In genomic region chr2:4156511-4156910, GRCm38 (mm10) we compare ENCODE assay signal across 24 mouse cellular contexts.
A peak's percentile ranks its signal among the peaks of the same experiment; 100 is the strongest.
DNase-seq lines count a peak whose midpoint lies in the region; ATAC-seq and TF ChIP-seq lines count a peak whose summit lies in the region.
"Had no signal": no experiment of that assay in that cellular context is flagged by ENCODE, and none has a peak within 500 bp of the region (broad histone marks: within the 10 kb centered on the region; RNA-seq: fewer than 3 reads in every experiment).

No protein-coding gene starts in this region.

- H3K27ac ChIP-seq in embryonic facial prominence, embryonic 14.5 days (replicated peaks; ENCODE audit: low read depth, low read length) = no peak overlapping the region
- no peak overlapping the region for H3K27ac ChIP-seq in embryonic facial prominence, embryonic 10.5 days (replicated peaks)
- H3K27ac ChIP-seq in liver, adult 2 months (replicated peaks; ENCODE audit: insufficient read depth, low read depth, low read length) = no peak overlapping the region
- no peak overlapping the region for H3K27ac ChIP-seq in neural tube, embryonic 13.5 days (replicated peaks)
- H3K27ac ChIP-seq: forebrain, embryonic 10.5 days; heart, embryonic 13.5 days; kidney, embryonic 15.5 days; liver, embryonic 12.5 days; stomach, embryonic 15.5 days had no signal

- H3K4me1 ChIP-seq in embryonic facial prominence, embryonic 14.5 days (ENCODE audit: control insufficient read depth, insufficient read depth, low read length) = peaks cover 11% of the 10 kb centered on the region; the same call in 1 of the 2 replicates
- peaks cover 31% of the 10 kb centered on the region for H3K4me1 ChIP-seq in embryonic facial prominence, embryonic 10.5 days
- peaks cover 15% of the 10 kb centered on the region for H3K4me1 ChIP-seq in liver, adult 2 months (ENCODE audit: control insufficient read depth, insufficient read depth, low read length)
- peaks cover 47% of the 10 kb centered on the region for H3K4me1 ChIP-seq in neural tube, embryonic 13.5 days (replicated peaks)
- H3K4me1 ChIP-seq: liver, embryonic 12.5 days; stomach, embryonic 15.5 days had no signal

- no peak for ATAC-seq in embryonic facial prominence, embryonic 14.5 days (ENCODE audit: low read depth)
- ATAC-seq in neural tube, embryonic 13.5 days (ENCODE audit: low read depth) = no peak
- ATAC-seq: liver, embryonic 12.5 days had no signal

- no peaks in the 10 kb centered on the region for H3K36me3 ChIP-seq in embryonic facial prominence, embryonic 14.5 days (ENCODE audit: control insufficient read depth, insufficient read depth, low read length)
- H3K36me3 ChIP-seq in embryonic facial prominence, embryonic 10.5 days (replicated peaks) = no peaks in the 10 kb centered on the region
- H3K36me3 ChIP-seq in liver, adult 2 months (ENCODE audit: control insufficient read depth, insufficient read depth, low read length) = no peaks in the 10 kb centered on the region
- no peaks in the 10 kb centered on the region for H3K36me3 ChIP-seq in neural tube, embryonic 13.5 days
- H3K36me3 ChIP-seq: forebrain, embryonic 10.5 days; heart, embryonic 13.5 days; kidney, embryonic 15.5 days; liver, embryonic 12.5 days; stomach, embryonic 15.5 days had no signal

- no peaks in the 10 kb centered on the region for H3K27me3 ChIP-seq in embryonic facial prominence, embryonic 14.5 days (replicated peaks; ENCODE audit: control insufficient read depth, insufficient read depth, low read length)
- H3K27me3 ChIP-seq in embryonic facial prominence, embryonic 10.5 days (replicated peaks; ENCODE audit: low read depth, poor library complexity, severe bottlenecking) = peaks cover 14% of the 10 kb centered on the region
- H3K27me3 ChIP-seq in liver, adult 2 months (ENCODE audit: control insufficient read depth, insufficient read depth, low read length) = no peaks in the 10 kb centered on the region
- H3K27me3 ChIP-seq in neural tube, embryonic 13.5 days = no peaks in the 10 kb centered on the region
- H3K27me3 ChIP-seq: stomach, embryonic 15.5 days had no signal

- no peak overlapping the region for H3K4me2 ChIP-seq in embryonic facial prominence, embryonic 14.5 days (ENCODE audit: low read depth, low read length)
- H3K4me2 ChIP-seq in neural tube, embryonic 13.5 days = 0 out of 2 replicates have a peak overlapping the region, but pooled peaks have one; percentile 78
- H3K4me2 ChIP-seq: heart, embryonic 13.5 days; kidney, embryonic 15.5 days; liver, embryonic 12.5 days; stomach, embryonic 15.5 days had no signal

- DNase-seq in embryonic facial prominence, embryonic 14.5 days (ENCODE audit: low spot score) = peak; percentile 53
- no peak for DNase-seq in embryonic facial prominence, embryonic 10.5 days (ENCODE audit: low spot score)
- peak; percentile 59 for DNase-seq in liver, adult 2 months (ENCODE audit: extremely low read depth, low read depth, low spot score)
- DNase-seq in liver = no peak
- no peak for DNase-seq in neural tube, embryonic 10.5 days (ENCODE audit: extremely low spot score, low spot score)
- no peak for DNase-seq in Muller cell, postnatal 12 days (ENCODE audit: inconsistent ontology term)
- DNase-seq: adrenal gland, postnatal 14 days; cerebellum, adult 2 months; cerebellum, postnatal 36 days; gastrocnemius, postnatal 25 days; heart, adult 18-20 months; heart, postnatal 14 days; kidney, adult 11 months; left cerebral cortex, postnatal 4 days; lung, adult 18-20 months; lung, postnatal 4 days; thymus, postnatal 25 days had no signal

- H3K79me2 ChIP-seq in liver, adult 2 months (ENCODE audit: control insufficient read depth, insufficient read depth, low read length) = no peaks in the 10 kb centered on the region

- H3K4me3 ChIP-seq in embryonic facial prominence, embryonic 14.5 days (ENCODE audit: low read depth, low read length) = no peak overlapping the region
- H3K4me3 ChIP-seq in embryonic facial prominence, embryonic 10.5 days = no peak overlapping the region
- no peak overlapping the region for H3K4me3 ChIP-seq in liver, adult 2 months (ENCODE audit: insufficient read depth, low read depth, low read length)
- no peak overlapping the region for H3K4me3 ChIP-seq in neural tube, embryonic 13.5 days
- H3K4me3 ChIP-seq: forebrain, embryonic 10.5 days; heart, embryonic 13.5 days; kidney, embryonic 15.5 days; liver, embryonic 12.5 days; myocyte; stomach, embryonic 15.5 days had no signal

- no peak for TF ChIP-seq POLR2A in liver, adult 2 months (IDR thresholded peaks at IDR 0.05; ENCODE audit: extremely low read depth, insufficient read depth, low read length)

- no peaks in the 10 kb centered on the region for H3K9me3 ChIP-seq in embryonic facial prominence, embryonic 14.5 days (ENCODE audit: control insufficient read depth, low read length)
- no peaks in the 10 kb centered on the region for H3K9me3 ChIP-seq in embryonic facial prominence, embryonic 10.5 days
- H3K9me3 ChIP-seq in neural tube, embryonic 13.5 days = no peaks in the 10 kb centered on the region
- H3K9me3 ChIP-seq: forebrain, embryonic 10.5 days; heart, embryonic 13.5 days; kidney, embryonic 15.5 days; liver, embryonic 12.5 days; stomach, embryonic 15.5 days had no signal

- H3K9ac ChIP-seq in embryonic facial prominence, embryonic 14.5 days (ENCODE audit: low read depth, low read length) = no peak overlapping the region
- no peak overlapping the region for H3K9ac ChIP-seq in liver, adult 2 months (ENCODE audit: low read depth, low read length)
- H3K9ac ChIP-seq in neural tube, embryonic 13.5 days = no peak overlapping the region
- H3K9ac ChIP-seq: heart, embryonic 13.5 days; kidney, embryonic 15.5 days; liver, embryonic 12.5 days; stomach, embryonic 15.5 days had no signal

- no peak for TF ChIP-seq CTCF in liver, adult 2 months (IDR thresholded peaks at IDR 0.05; ENCODE audit: low read depth, low read length)

Comparison
In these comparisons a context has a peak if more than half of its experiments do, and no peak if none do; other contexts are left out.
1. DNase-seq: peak in embryonic facial prominence, embryonic 14.5 days (single experiment) and liver, adult 2 months (single experiment); none in embryonic facial prominence, embryonic 10.5 days (single experiment), liver (single experiment), neural tube, embryonic 10.5 days (single experiment) and Muller cell, postnatal 12 days (single experiment).